Mouse (Mus musculus): ENCODE measurements around the gene Ogn. TPM values are rescaled to one million over a fixed set of nuclear protein-coding genes. Genes with fewer than 3 reads are reported as not detected.
"Not testable (repeated sequence)": the region's sequence is repeated elsewhere in the genome, so short reads cannot be mapped to it uniquely, and the experiment has no call there.

Gene Ogn
- 54.4 and 58.9 TPM in 2 replicates for polyA plus RNA-seq (2015; fragmentation: Nextera tagmentation; extraction: Ambion mirVana)

DNA sequence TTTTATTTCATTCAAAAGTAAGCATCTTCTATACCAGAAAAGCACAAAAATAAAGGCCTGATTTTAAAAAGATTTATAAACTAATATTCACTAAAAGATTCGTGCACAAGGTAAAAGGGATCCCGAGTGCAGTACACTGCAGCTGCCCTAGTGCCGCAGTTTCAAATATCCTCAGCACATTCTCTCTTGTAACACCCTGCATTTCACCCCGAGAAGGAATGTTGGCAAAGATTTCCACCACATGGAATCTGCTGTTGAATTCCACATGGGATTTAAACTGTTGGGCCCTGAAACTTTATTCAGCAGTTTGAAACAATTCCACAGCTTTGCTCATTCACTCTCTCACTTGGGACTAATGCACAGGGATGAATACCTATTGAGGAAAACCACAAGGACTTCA lies at the start of gene Ogn:
Gene Ogn (plus strand): TSS at position 333 of the 400 bp plus-strand sequence.
- no peak for ATAC-seq (replicated peaks; ENCODE audit: low FRiP score)
- no peak within 1 kb of the TSS for H3K9ac ChIP-seq
- WGBS, result 57% methylated on average over 4 of the region's 4 CpGs

GRCm38 (mm10) chr13:49559185-49559584 lies 48.7 kb upstream of the Ogn start:
- Histone ChIP-seq H3K36me3 (no peaks in the 10 kb centered on the region), H3K4me1 (no peaks in the 10 kb centered on the region), H3K9ac (no peak overlapping the region), H3K27me3 (no peaks in the 10 kb centered on the region), H3K4me2 (no peak overlapping the region), H3K9me3 (replicated peaks) (no peaks in the 10 kb centered on the region), H3K4me3 (replicated peaks) (no peak overlapping the region), H3K27ac (no peak overlapping the region)
- no peak for ATAC-seq (replicated peaks; ENCODE audit: low FRiP score)
- WGBS, result 53% methylated on average over 2 of the region's 2 CpGs

More for the DNA sequence above, at the start of gene Ogn:
- H3K9me3 ChIP-seq (replicated peaks), result no peaks in the 10 kb centered on the region
- H3K36me3 ChIP-seq, result no peaks in the 10 kb centered on the region
- H3K4me1 ChIP-seq, result no peaks in the 10 kb centered on the region
- H3K4me2 ChIP-seq, result no peak within 1 kb of the TSS; the same call in 1 of the 2 replicates
- H3K4me3 ChIP-seq (replicated peaks), result peak within 1 kb of the TSS; percentile 32
- peak within 1 kb of the TSS; percentile 45; the same call in 1 of the 2 replicates for H3K27ac ChIP-seq
- no peaks in the 10 kb centered on the region for H3K27me3 ChIP-seq

DNA sequence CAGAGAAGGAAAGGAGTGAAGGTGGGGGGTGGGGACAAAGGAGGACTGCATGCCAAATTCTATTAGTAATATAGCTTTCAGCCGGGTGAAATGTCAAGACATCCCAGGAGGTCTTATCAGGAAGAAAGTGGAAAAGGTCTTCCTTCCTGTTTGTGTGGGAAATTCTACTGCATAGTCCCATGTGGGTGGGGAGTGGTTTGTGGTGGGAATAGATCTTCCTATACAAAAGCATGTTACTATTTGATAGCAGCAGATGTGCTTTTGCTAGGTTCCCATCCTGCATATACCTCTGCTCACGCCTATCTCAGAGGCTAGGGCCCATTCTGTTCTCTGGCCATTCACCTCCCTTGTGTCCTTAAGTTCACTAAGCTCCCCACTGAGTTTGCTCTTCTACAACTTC lies 47.0 kb upstream of the Ogn start:
- no peak for ATAC-seq (replicated peaks; ENCODE audit: low FRiP score)
- H3K36me3 ChIP-seq, result no peaks in the 10 kb centered on the region
- no peaks in the 10 kb centered on the region for H3K27me3 ChIP-seq
- no peak overlapping the region for H3K4me2 ChIP-seq
- no peak overlapping the region for H3K4me3 ChIP-seq (replicated peaks)
- no peak overlapping the region for H3K27ac ChIP-seq
- H3K9me3 ChIP-seq (replicated peaks), result no peaks in the 10 kb centered on the region
- no peak overlapping the region for H3K9ac ChIP-seq
- H3K4me1 ChIP-seq, result no peaks in the 10 kb centered on the region
- WGBS, result 60% methylated on average over 2 of the region's 2 CpGs

GRCm38 (mm10) chr13:49564347-49564746 lies 43.5 kb upstream of the Ogn start:
- 88% methylated on average over 1 of the region's 1 CpGs for WGBS
- H3K9ac ChIP-seq, result no peak overlapping the region
- H3K4me3 ChIP-seq (replicated peaks), result no peak overlapping the region
- H3K27me3 ChIP-seq, result no peaks in the 10 kb centered on the region
- no peaks in the 10 kb centered on the region for H3K9me3 ChIP-seq (replicated peaks)
- no peaks in the 10 kb centered on the region for H3K4me1 ChIP-seq
- ATAC-seq (replicated peaks; ENCODE audit: low FRiP score), result no peak
- no peaks in the 10 kb centered on the region for H3K36me3 ChIP-seq
- H3K27ac ChIP-seq, result no peak overlapping the region
- H3K4me2 ChIP-seq, result no peak overlapping the region

DNA sequence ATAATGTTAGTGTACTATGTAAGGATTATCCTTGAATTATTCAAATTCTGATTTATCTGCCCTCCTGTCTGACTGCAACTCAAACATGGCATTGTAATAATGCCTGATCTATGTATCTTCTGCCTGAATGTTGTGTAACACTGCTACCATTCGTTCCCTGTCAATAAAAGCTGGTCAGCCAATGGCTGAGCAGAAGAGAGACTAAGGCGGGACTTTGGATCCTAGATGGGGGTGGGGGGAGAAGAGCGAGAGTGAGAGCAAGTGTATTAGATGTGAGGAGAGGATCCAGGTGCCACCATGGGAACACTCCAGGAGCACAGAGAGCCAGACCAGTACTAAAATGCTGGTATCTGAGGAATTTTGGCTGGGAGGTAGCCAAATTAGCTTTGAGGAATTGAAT lies 37.5 kb upstream of the Ogn start:
- H3K9me3 ChIP-seq (replicated peaks), result no peaks in the 10 kb centered on the region
- 68% methylated on average over 3 of the region's 3 CpGs for WGBS
- H3K9ac ChIP-seq, result no peak overlapping the region
- H3K4me2 ChIP-seq, result no peak overlapping the region
- no peaks in the 10 kb centered on the region for H3K27me3 ChIP-seq
- H3K4me3 ChIP-seq (replicated peaks), result no peak overlapping the region
- no peaks in the 10 kb centered on the region for H3K4me1 ChIP-seq
- no peak for ATAC-seq (replicated peaks; ENCODE audit: low FRiP score)
- no peak overlapping the region for H3K27ac ChIP-seq
- H3K36me3 ChIP-seq, result no peaks in the 10 kb centered on the region

- Histone ChIP-seq H3K27me3 (no peaks in the 10 kb centered on the region), H3K9me3 (replicated peaks) (no peaks in the 10 kb centered on the region), H3K27ac (no peak overlapping the region), H3K4me3 (replicated peaks) (no peak overlapping the region), H3K4me1 (no peaks in the 10 kb centered on the region), H3K9ac (no peak overlapping the region), H3K36me3 (no peaks in the 10 kb centered on the region), H3K4me2 (no peak overlapping the region)
- ATAC-seq (replicated peaks; ENCODE audit: low FRiP score), result no peak
- WGBS, result 78% methylated on average over 2 of the region's 2 CpGs
Observed at GRCm38 (mm10) chr13:49571418-49571817, 36.4 kb upstream of the Ogn start.

GRCm38 (mm10) chr13:49581541-49582530 lies 26.0 kb upstream of the Ogn start, which contains the start of gene Omd:
Omd (plus strand) TSS chr13:49582462.
- no peak within 1 kb of the TSS for H3K9ac ChIP-seq
- no peaks in the 10 kb centered on the region for H3K4me1 ChIP-seq
- 58% methylated on average over 8 of the region's 8 CpGs for WGBS
- no peaks in the 10 kb centered on the region for H3K36me3 ChIP-seq
- no peaks in the 10 kb centered on the region for H3K9me3 ChIP-seq (replicated peaks)
- no peaks in the 10 kb centered on the region for H3K27me3 ChIP-seq
- no peak within 1 kb of the TSS for H3K4me3 ChIP-seq (replicated peaks)
- H3K27ac ChIP-seq, result peak within 1 kb of the TSS; percentile 92
- ATAC-seq (replicated peaks; ENCODE audit: low FRiP score), result no peak
- H3K4me2 ChIP-seq, result no peak within 1 kb of the TSS

- H3K4me2 ChIP-seq, result no peak overlapping the region
- H3K36me3 ChIP-seq, result no peaks in the 10 kb centered on the region
- H3K4me1 ChIP-seq, result no peaks in the 10 kb centered on the region
- H3K4me3 ChIP-seq (replicated peaks), result no peak overlapping the region
- no peak overlapping the region for H3K27ac ChIP-seq
- no peak for ATAC-seq (replicated peaks; ENCODE audit: low FRiP score)
- no peaks in the 10 kb centered on the region for H3K9me3 ChIP-seq (replicated peaks)
- H3K9ac ChIP-seq, result no peak overlapping the region
- H3K27me3 ChIP-seq, result no peaks in the 10 kb centered on the region
Observed at GRCm38 (mm10) chr13:49583859-49584258, 24.0 kb upstream of the Ogn start.

DNA sequence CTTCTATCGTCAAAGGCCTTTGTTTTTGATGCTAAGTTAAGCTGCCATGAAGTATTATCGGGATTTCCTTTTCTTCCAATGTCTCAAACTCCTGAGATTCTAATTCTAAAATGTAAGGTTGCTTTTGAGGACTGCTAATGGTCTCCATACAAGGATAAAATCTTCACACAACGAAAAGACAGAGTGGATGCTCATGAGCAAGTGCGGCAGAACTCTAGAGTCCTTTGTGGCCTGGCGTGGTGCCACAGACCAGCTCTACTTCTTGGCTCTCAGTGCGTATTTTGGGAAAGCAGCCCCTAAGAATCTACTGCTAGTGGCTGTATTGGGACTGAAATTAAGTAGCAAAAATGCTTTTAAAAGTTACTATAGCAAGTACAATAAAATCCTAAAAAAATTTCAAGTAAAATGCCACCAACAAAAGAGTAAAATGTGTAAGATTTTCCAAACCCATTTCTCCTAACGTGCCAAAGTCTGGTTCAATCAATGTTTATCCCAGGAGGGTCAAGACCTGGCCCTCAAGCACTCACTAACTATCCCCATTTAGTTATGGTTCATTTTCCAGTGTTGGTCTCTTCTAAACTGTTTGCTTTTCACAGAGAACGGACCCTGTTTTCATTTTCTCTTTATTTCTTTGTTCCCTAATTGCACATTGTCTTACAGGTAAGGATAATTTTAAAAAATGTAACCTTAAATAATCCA lies 23.4 kb upstream of the Ogn start:
- H3K4me2 ChIP-seq, result no peak overlapping the region
- WGBS, result 77% methylated on average over 8 of the region's 8 CpGs
- H3K9me3 ChIP-seq (replicated peaks), result no peaks in the 10 kb centered on the region
- H3K27ac ChIP-seq, result no peak overlapping the region
- no peaks in the 10 kb centered on the region for H3K36me3 ChIP-seq
- no peak overlapping the region for H3K9ac ChIP-seq
- no peak overlapping the region for H3K4me3 ChIP-seq (replicated peaks)
- ATAC-seq (replicated peaks; ENCODE audit: low FRiP score), result no peak
- H3K4me1 ChIP-seq, result no peaks in the 10 kb centered on the region
- no peaks in the 10 kb centered on the region for H3K27me3 ChIP-seq

GRCm38 (mm10) chr13:49586062-49586461 lies 21.8 kb upstream of the Ogn start:
- H3K4me1 ChIP-seq, result no peaks in the 10 kb centered on the region
- no peak overlapping the region for H3K27ac ChIP-seq
- H3K4me2 ChIP-seq, result no peak overlapping the region
- no peaks in the 10 kb centered on the region for H3K9me3 ChIP-seq (replicated peaks)
- H3K36me3 ChIP-seq, result no peaks in the 10 kb centered on the region
- H3K9ac ChIP-seq, result no peak overlapping the region
- WGBS, result 92% methylated on average over 6 of the region's 6 CpGs
- H3K4me3 ChIP-seq (replicated peaks), result no peak overlapping the region
- no peaks in the 10 kb centered on the region for H3K27me3 ChIP-seq
- no peak for ATAC-seq (replicated peaks; ENCODE audit: low FRiP score)

DNA sequence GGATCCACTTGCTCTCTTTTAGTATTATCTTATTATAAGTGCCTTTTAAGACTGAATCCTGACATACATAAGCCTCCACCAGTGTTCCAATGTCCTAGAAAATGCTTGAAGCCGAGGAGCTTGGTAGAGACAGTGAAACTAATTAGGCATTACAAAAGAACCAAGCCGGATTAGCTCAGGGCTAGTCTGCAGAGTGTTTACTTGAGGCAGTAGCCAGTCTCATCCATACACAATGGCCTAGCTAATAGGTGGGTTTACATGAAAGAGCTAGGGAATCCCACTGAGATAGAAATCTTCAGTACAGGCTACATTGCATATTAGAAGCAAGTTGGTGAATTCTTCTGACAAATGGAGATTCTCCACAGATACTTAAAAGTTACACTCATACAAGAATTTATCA lies 5.3 kb upstream of the Ogn start:
- 86% methylated on average over 2 of the region's 2 CpGs for WGBS
- H3K36me3 ChIP-seq; H3K4me2 ChIP-seq; H3K4me1 ChIP-seq; H3K27ac ChIP-seq; H3K9ac ChIP-seq; ATAC-seq (replicated peaks; ENCODE audit: low FRiP score); H3K27me3 ChIP-seq; H3K4me3 ChIP-seq (replicated peaks); H3K9me3 ChIP-seq (replicated peaks): not testable (repeated sequence)

DNA sequence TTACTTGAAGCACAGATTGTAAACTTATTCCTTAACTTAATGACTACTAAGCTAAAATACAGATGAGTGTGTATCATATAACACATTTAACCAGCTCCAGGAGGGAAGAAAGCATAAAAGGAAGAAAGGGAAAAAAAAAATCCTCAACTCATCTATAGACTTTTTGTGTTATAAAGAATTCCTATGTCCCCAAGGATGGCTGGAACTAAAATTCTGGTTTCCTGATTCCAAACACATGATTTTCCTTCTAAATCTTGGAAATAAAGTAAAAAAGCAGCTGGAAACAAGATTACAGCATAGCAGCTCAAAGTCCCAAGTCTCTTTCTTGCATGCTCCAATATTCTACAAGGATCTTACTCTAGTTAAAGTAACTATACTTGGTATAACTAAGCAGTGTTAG lies 4.2 kb upstream of the Ogn start:
- no peaks in the 10 kb centered on the region for H3K27me3 ChIP-seq
- H3K27ac ChIP-seq, result no peak overlapping the region
- H3K4me3 ChIP-seq (replicated peaks), result no peak overlapping the region
- no peaks in the 10 kb centered on the region for H3K4me1 ChIP-seq
- H3K4me2 ChIP-seq, result no peak overlapping the region
- H3K36me3 ChIP-seq, result no peaks in the 10 kb centered on the region
- no peaks in the 10 kb centered on the region for H3K9me3 ChIP-seq (replicated peaks)
- H3K9ac ChIP-seq, result no peak overlapping the region
- no peak for ATAC-seq (replicated peaks; ENCODE audit: low FRiP score)

All from kidney, embryonic 15.5 days (tissue).